Mouse (Mus musculus) urinary bladder, postnatal 10 days (tissue): ENCODE data around the gene Pik3r4.
"Not testable (repeated sequence)": the region's sequence is repeated elsewhere in the genome, so short reads cannot be mapped to it uniquely, and the experiment has no call there.

Experiments
- DNase-seq: peaks from one replicate; pipeline ENCODE4 v3.0.0; 2022; ENCODE audit warnings: low spot score

Gene Pik3r4

DNA sequence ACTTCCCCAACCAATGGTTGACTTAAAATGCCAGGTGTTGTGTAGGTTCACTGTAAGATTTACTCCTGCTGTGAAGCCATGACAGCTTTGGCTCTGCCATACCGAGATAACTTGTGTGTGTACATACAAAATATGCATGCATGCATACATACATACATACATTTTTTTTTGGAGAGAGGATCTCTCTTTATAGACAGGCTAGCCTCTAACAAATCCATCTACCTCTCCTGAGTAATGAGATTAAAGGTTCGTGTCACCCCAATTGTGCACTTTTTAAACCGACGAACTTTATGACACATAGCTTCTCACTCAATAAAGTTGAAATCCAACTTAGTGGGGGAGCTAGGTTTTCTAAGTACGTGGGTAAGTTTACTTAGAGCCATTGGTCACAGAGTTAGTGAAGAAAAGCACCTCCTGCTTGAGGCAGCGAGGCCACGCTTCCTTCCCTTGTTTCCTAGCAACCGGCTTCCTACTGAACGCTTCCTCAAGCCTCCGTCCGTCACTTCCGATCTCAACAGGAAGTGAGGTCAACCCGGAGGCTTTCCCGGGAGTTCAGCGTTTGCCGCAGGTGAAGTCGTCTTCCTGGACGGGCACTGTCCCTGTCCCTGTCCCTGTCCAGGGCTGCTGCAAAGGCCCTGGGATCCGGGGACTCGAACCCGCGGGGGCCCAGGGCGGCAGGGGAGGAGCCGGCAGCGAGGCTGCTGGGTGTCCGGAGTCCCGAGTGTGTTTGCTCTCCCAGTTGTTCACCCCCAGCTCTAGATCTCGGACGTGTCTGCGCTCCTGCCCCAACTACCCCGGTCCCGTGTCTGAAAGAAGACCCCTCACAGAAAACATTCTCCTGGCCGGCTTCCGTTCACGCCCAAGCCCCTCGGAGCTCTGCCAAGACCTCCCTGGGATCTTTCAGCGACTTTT lies at the start of gene Pik3r4:
Gene Pik3r4 (plus strand): TSS at position 519 of the 912 bp plus-strand sequence.
- DNase-seq: peak; percentile 43

DNA sequence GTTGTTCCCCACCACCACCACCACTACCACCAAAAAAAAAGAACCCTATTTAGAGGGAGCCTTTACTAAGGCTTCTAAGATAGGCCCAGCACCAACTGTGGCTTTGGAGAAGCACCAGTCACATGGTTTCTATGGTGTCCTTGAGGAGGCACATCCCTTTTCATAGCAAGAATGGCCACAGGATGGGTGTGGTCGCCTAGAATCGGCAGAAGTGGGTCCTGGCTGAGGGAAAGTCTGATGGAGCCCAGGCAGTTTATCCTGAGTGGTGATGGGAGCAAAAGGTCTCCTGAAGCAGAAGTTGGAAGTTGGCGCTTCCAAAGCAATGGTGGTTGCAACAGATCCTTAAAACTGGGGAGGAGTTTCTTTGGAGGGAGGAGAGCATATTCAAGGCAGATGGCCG lies 43.9 kb upstream of the Pik3r4 start:
- no peak for DNase-seq

DNA sequence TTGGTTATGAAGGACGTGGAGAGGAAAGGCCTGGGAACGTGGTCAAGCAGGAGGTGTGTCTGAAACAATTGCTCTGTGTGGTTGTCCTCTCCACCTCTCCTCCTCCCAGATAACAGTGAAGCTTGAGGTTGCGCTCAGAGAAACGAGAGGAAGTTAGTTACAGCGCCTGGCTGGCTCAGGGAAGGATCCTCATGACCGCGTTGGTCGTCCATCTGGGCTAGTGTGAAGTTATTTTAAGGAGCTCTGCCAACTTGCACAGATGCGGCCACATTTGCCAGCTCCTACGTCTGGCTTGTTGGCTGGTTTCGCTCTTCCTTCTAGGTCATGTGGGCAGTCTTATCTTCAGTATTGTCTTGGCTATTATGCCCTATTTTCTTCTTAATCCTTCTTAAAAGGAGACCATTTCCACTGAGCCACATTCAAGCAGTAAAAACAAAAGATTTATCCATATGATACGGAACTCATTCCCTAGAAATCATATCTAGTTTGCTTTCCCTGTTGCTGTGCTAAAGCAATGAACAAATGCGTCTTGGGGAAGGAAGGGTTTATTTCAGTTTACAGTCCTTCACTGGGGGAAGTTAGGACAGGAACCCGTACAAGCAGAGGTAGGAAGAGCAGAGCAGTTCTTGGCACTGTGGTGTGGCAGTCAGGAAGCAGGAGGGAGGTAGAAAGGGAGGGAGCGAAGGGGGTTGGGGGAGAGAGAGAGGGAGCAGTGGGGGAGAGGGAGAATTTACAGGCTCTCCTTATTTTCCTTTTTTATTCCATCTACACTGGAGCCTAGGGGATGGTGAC lies 30.6 kb upstream of the Pik3r4 start:
- no peak for DNase-seq

DNA sequence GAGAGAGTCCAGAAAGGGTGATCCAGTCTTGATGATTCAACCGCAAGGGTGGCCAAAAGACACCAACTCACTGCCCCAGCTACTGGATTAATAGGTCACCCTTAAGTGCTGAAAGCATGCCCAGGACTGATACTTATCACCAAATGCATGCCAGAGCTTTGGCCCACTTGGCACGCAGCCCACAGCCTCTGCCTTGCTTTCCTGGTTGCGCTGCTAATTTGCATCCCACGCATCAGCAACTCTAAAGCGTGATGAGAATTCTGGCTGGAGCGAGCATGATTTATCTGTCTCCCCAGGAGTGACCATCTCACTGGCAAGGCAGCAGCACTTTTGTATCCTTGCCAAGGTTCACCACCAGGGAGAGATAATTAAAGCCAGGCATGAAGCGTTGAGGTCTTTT lies 29.9 kb upstream of the Pik3r4 start:
- DNase-seq: no peak

DNA sequence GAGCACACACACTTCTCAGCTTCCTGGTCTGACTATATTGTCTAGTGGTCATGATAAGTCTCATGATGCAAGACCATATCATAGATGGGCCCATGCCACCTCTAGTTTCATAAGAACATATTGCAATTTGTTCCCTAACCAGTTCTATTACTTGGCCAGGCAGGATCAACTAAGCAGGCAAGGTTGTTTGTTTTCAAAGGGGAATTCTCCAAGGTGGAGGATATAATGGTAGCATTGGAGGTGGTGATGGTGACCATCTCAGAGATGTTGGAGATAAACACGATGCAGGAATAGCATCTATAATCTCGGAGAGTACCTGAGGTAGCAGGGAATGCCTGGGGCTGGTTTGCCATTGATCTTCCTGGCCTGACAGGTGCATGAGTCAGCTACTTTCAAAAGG lies 26.8 kb upstream of the Pik3r4 start:
- DNase-seq: no peak

DNA sequence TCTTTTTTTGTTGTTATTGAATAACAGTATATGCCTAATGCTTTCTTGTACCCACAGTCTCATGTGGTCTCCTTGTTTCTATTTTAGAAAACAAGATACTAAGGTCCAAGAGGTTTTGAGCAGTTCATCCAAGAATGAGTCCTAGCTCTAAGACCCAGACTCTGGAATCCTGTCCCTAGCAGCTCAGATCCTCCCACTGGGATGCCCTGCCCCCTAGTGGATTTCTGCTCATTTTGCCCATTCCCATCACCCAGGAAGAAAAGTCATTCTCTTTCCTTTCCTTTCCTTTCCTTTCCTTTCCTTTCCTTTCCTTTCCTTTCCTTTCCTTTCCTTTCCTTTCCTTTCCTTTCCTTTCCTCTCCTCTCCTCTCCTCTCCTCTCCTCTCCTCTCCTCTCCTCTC lies 25.5 kb upstream of the Pik3r4 start:
- DNase-seq: not testable (repeated sequence)

DNA sequence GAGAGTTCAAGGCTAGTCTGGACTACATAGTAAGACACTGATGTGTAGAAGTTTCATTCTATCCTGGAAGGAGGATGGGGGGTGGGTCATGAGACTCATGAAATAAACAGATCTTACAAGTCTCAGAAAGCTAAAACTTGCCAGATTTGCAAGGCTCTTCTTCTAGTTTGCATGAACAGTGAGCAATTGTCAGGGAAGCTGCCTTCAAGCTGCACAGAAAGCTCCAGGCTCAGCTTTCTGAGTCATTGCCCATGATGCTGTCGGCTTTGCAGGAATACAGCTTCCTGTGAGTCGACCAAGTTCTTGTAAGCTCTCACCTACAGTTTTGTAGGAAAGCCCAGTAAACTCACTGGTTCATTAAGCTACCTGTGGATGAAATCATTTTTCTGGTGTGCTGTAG lies 8.8 kb upstream of the Pik3r4 start:
- DNase-seq: no peak

DNA sequence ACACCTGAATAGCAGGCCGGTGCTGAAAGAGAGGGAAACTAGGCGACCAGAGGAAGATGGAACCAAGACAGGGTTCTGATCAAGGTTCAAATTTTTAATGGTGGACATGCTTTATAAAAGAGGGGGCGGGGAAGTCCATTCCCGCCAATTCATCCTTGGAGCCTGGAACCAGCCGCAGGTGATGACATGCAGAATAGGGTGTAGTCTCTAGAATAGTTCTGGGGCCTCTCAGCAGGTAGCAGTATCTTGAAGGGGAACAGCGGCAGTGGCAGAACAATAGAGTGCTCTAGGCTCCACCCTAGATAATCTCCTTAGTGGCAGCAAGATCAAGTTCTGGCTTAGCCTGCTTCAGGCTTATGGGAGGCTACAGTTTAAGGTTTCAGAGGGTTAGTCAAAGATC lies 1.4 kb upstream of the Pik3r4 start:
- not testable (repeated sequence) for DNase-seq

DNA sequence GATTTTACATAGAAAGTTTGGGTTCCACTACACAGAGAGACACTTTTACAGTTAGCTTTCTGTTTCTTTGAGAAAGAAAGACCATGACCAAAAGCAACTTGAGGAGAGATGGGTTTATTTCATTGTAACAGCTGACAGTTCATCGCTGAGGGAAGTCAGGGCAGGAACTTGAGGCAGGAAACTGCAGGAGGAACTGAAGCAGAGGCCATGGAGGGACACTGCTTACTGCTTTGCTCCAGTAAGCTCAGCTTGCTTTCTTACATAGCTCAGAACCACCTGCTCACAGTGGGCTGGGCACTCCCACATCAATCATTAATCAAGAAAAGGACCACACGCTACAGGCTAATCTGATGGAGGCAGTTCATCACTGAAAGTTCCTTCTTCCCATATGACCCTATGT lies 13.4 kb downstream of the Pik3r4 start:
- DNase-seq: no peak

DNA sequence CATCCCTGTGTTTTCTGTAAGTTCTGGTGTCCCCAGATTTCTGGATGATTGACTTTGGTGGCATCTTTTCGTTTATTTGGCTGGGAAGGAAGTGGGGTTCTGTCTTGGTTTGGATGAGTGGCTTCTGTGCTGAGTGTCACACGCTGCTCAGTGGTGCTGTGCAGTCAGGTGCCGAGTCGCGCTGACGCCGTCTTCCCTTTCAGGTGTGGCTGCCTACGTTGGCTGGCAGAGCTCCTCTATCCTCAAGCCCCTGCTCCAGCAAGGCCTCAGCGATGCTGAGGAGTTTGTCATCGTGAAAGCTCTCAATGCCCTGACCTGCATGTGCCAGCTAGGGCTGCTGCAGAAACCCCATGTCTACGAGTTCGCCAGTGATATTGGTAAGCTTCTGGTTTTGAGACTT lies 15.4 kb downstream of the Pik3r4 start:
- DNase-seq: no peak

DNA sequence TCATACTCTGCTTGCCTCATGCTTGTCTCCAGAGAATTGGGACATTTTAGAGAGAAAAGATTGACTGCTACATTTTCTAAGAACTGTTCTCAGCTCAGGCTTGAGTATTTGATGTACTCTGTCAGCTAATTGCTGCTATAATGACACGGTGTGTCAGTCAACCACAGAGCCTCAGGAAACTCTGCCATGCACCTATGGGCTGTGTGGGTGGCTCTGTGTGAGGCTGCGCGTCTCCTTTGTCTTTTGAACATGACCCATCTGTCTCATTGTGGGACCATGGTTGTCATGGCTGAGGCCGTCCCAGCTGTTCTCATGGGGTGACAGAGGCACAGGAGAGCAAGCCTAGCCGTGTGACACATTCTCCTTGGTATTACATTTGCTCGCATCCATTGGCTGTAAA lies 17.1 kb downstream of the Pik3r4 start:
- no peak for DNase-seq

DNA sequence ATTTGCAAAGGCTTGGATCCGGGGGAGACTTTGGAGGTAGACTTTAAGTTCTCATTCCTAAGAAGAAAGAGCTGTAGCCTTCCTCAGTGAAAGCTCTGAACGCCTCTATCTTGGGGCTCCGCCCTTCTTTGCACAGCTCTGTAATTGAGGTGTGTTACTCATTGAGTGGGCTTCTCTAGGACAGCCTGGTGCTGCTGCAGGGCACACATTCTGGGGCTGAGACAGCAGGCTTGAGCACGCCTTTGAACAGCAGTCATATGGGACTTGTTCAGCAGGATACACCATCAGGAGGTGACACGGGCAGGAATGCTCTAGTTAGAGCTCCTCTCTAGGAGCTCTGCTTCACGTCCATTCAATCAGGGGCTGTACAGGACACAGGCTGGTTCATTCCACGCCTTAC lies 22.5 kb downstream of the Pik3r4 start:
- no peak for DNase-seq

DNA sequence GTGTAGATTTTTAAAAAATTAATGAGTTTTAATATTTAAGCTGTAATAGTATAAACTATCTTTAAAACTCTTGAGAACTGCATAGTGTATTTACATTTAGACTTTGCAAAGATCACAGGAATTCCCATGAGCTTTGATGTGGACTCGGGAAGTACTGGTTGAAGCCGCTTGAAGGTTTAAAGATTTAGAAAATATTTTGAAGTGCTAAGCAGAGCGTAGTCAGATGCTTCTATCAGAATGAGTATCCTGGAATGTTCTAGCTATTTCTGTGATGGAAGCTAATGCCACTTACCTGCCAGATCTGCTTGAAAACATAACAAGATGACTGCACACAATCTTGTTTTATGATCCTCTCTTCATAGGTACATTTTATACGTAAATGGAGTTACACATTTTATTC lies 28.1 kb downstream of the Pik3r4 start:
- no peak for DNase-seq

DNA sequence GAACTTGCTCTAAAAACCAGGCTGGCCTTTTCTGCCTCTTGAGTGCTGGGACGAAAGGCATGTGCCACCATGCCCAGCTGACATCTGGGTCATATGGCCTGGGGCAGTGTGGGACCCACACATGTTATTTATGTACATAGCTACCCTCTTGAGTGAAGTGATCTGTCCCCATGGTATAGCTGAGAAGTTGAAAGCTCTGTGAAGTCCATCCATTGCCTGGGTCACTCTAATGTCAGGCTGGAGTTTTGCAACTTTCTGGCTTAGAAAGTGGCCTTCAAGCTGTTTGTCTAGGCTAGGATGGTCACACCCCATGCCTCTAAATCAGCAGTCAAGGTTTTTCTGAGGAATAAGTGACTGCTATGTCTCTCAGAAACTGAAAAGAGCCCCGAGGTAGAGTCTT lies 29.3 kb downstream of the Pik3r4 start:
- DNase-seq: no peak

DNA sequence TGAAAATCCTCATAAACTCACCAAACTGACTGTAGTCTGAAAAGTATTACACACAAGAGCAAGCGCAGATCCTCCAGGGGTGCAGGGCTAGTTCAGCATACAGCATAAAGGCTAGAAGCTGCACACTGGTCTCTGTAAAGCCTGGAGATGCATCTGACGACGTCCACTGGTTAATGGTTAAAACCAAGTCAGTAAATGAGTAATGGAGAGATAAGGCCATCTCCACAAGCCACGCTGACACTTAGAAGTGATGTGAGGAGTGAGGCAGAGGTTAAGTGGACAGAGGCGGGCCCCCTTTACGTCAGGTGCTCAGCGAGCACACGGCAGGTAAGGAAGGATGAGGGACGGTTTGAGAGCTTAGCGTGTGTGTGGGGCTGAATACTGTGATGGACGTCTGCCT lies 33.2 kb downstream of the Pik3r4 start:
- no peak for DNase-seq

DNA sequence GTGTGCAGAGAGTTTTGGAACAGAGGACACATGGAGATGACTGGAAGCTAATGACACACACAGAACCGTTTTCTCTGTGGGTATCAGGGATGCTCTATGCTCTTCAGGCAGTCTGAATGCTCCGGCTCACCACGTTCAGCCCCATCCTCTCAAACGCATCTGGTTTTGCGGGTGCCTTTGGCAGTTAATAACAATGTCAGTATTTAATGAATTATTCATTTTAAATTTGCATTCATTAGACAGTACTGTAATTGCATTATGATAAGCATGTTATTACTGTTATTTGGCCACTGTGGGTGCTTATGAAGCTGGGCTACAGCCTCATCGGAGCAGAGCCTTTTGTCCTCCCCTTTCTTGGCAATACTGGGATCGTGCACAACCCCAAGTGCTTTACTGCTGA lies 38.6 kb downstream of the Pik3r4 start:
- DNase-seq: no peak

DNA sequence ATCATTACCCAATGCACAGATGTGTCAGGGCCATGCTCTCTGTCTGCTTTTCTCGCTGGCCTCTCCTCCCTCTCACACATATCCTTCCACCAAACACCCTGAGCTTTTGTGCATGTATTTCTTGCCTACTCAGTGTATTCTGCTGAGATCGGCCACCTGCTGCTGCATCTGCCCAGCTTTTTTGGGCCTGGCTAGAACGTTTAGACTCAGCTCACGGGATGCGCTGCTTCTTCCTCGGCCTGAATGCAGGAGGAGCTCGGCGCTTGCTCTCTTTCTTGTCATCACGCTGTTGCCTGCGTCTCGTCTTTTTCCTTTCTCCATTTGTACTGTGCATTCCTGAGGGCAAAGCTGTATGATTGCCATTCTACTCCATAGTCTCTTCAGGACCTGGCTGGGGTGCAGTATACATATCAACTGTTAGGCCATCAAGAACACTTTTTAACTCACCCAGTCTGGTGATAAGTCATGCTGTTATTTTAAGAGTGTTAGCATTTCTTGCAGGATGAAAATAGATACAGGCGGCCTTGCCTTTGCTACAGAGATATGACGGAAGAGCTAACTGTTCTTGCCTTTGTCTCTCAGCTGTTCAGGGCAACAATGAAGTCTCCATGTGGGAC lies 41.9 kb downstream of the Pik3r4 start:
- DNase-seq: no peak

DNA sequence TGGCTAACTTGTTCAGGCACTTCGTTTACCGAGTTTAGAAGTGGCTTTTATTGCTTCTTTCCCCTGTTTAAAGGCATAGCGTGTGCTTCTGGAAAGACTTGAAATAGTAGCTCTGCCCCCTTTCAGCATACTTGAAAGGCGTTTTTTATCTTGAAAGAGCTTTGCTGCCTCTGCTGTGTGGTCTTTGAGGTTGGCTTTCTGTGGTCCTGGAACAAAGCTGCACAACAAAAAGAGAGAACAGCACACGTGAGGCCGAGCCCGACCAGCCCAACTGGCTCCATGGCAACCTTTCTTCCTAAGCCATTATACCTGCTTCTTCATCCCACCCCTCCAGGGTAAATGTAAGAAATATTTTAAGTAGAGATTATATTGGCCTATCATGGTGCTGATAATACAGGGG lies 46.7 kb downstream of the Pik3r4 start:
- DNase-seq: no peak

DNA sequence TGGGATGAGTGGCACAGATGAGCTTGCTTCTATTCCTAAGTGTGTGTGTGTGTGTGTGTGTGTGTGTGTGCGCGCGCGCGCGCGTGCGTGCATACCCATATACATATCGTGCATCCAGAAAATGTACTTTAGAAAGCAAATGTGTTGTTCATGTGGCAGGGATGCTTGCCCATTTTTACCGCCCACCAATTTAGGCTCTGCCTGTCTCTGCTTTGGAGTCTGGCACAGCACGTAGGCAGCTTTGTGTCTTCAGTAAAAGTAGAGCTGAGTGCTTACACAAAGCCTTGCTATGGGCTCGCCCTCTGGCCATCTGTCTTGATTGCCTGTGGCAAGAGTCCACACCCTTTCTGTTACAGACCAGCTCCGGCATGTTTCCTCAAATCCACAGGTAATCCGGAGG lies 49.7 kb downstream of the Pik3r4 start:
- DNase-seq: no peak

DNA sequence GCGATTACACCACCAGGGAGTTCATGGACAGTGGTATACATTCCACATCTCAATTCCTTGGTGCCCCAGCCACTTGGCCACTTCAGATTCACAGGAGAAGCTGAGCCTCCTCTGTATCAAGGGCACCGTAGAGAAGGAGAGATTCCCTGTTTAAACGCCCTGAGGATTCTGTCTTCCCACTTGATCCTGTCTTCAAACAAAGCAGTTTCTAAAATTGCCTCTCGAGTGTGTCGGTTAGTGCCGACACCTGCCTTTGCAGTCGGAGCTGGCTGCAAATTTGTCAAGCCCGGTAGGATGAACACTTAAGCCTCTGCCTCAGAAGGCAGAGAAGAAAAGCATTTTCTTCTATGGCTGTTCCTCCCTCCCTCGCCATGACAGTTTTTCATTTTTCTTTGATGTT lies 50.3 kb downstream of the Pik3r4 start:
- DNase-seq: no peak

DNA sequence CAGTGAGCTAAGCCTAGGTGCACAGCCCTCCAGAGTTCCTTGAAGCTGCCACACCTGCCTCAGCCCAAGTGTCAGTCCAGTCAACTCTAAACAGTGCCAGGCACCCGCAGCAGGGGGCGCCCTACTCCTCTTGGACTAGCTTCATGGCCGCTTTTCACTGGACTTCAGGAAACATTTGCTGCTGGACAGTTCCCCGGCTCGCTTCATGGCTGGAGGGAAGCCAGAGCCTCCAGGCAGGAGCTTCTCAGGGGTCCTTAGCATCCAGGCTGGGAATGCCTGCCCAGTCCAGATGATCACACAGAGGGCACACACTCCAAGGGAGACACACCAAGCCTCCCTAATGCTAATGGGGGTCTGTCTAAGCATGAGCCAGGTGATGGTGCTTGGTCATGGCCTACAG lies 51.1 kb downstream of the Pik3r4 start:
- peak; percentile 68 for DNase-seq

DNA sequence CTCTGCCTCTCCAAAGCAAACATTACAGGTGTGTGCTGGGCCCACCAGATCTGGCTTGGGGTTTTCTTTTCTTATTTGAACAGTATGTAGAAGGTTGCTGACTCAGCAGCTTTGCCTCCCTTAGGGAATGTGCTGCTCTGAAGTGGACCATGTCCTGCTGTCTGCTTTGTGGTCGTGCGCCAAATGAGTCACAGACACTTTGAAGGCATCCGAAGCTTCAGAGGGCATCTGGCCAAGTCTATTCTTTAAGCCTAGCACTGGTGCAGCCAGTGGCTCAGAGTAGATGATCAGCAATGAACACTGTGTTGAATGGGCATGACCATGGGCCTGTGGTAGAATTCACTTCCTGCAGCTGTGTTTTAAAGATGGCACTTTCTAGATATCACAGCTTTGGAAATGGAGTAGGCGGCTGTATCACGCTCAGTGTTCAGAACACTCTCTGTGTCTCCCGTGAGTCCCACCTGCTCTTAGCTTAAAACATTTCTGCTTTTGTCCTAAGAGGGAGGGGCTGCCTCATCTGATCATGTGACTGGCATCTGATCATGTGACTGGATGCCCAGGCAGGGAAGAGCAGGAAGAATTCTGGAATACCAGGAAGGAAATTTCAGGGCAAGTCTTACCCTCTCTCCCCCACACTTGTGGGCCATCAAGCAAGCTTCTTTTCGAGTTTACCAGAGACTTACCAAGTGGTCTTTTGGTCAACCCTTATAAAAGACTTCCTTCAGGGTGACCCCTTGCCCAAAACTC lies 54.2 kb downstream of the Pik3r4 start:
- no peak for DNase-seq
